Mouse (Mus musculus) intestine, embryonic 14.5 days (tissue): ENCODE data around the gene Carhsp1. TPM values are rescaled to one million over a fixed set of nuclear protein-coding genes. Genes with fewer than 3 reads are reported as not detected.

Source experiments
- ATAC-seq: fragments of 200-750 bp; cut with Nextera tagmentation; replicated peaks from 2 replicates; pipeline ENCODE4 v1.8.0; 2017; ENCODE audit warnings: low read depth, moderate number of reproducible peaks, moderate TSS enrichment, moderate library complexity; ENCODE audit not compliant: low FRiP score, low TSS enrichment
- DNase-seq: peaks from one replicate; pipeline ENCODE4 v3.0.0-alpha.2; 2018; ENCODE audit warnings: low spot score
- H3K27ac ChIP-seq: fragments of 300-500 bp; sonication (generic); 2 replicates; pipeline ENCODE4 v1.5.1; 2014; ENCODE audit warnings: low read depth, mild to moderate bottlenecking, control low read depth
- H3K27me3 ChIP-seq: fragments of 300-500 bp; sonication (generic); replicated peaks from 2 replicates; pipeline ENCODE4 v1.6.1; 2014; ENCODE audit warnings: low read length, control low read depth; ENCODE audit not compliant: control insufficient read depth, insufficient read depth
- H3K36me3 ChIP-seq: fragments of 300-500 bp; sonication (generic); 2 replicates; pipeline ENCODE4 v1.6.1; 2014; ENCODE audit warnings: low read length, control low read depth; ENCODE audit not compliant: control insufficient read depth, insufficient read depth
- H3K4me1 ChIP-seq: fragments of 300-500 bp; sonication (generic); replicated peaks from 2 replicates; pipeline ENCODE4 v1.6.1; 2014; ENCODE audit warnings: low read length, control low read depth, mixed read lengths; ENCODE audit not compliant: control insufficient read depth, insufficient read depth
- H3K4me2 ChIP-seq: fragments of 300-500 bp; sonication (generic); 2 replicates; pipeline ENCODE4 v1.6.1; 2014; ENCODE audit warnings: low read length
- H3K4me3 ChIP-seq: fragments of 300-500 bp; sonication (generic); 2 replicates; pipeline ENCODE4 v1.5.1; 2014; ENCODE audit warnings: low read depth, low read length, control low read depth, mixed read lengths
- H3K9ac ChIP-seq: fragments of 300-500 bp; sonication (generic); 2 replicates; pipeline ENCODE4 v1.6.1; 2014; ENCODE audit warnings: mild to moderate bottlenecking, low read length
- H3K9me3 ChIP-seq: fragments of 300-500 bp; sonication (generic); 2 replicates; pipeline ENCODE4 v1.6.1; 2016; ENCODE audit warnings: low read length, control low read depth; ENCODE audit not compliant: control insufficient read depth
- WGBS: fragments of 180-500 bp; shearing (Covaris S2); extraction: QIAGEN DNeasy Blood & Tissue Kit; methylation state at CpG from one replicate; pipeline ENCODE4 v1.1.7; 2014; 5-methylcytosine and 5-hydroxymethylcytosine counted together
- polyA plus RNA-seq: library from polyadenylated mRNA; unstranded; fragments of >200 nt; fragmentation: Nextera tagmentation; extraction: Ambion mirVana; gene quantifications from 2 replicates; pipeline ENCODE4 v1.2.1, GENCODE M21; 2014

Carhsp1 gene
- polyA plus RNA-seq = 41.5 and 43.4 TPM in 2 replicates

DNA sequence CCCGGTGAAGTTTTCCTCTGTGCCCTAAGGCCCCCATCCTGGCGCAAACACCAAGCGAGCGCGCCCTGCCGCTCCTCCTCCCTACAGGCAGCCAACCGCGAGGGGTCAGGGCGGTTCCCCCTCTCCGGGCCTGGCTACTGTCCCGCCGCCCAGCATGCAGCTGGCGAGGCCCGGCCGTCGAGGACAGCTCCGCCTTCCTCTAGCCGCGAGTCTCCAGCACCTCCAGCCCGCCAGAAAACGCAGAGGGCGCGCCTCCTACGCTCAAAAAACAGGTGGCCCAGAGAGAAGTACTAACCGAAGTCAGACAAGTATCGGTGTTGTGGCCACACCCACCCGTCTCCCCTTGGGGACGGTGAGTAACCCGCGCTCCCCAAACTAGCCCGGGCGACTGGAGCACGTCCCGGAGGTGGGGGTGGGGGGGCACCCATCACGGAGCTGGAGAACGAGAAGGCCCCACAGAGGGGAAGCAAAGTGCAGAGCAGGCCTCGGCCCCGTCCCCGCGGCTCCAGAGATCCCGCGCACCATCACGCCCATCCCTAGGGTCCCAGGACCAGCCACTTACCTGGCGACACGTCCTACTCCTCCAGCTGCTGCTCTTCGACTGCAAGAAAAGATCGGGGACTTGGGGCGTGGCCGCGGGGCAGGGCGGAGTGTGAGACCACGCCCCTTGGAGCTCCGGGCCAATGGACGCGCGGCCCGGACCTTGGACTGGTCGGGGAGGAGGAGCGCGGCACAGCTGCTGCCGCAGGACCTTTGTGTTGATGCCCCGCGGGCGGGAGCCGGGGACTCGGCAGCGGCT lies at the start of gene Carhsp1:
Gene Carhsp1, minus strand, starts transcription at position 605 of the 799 bp plus-strand sequence.
- peak within 1 kb of the TSS; percentile 57 for H3K4me3 ChIP-seq
- WGBS = under 1% methylated on average over 67 of the region's 67 CpGs
- H3K36me3 ChIP-seq = 0 out of 2 replicates have a peak, but pooled peaks cover 4% of the 10 kb centered on the region
- H3K4me1 ChIP-seq = peaks cover 28% of the 10 kb centered on the region
- DNase-seq (peak; percentile 96), ATAC-seq (peak; percentile 90)
- H3K27ac ChIP-seq = peak within 1 kb of the TSS; percentile 82
- H3K4me2 ChIP-seq = peak within 1 kb of the TSS; percentile 58
- no peaks in the 10 kb centered on the region for H3K27me3 ChIP-seq
- peak within 1 kb of the TSS; percentile 61 for H3K9ac ChIP-seq
- no peaks in the 10 kb centered on the region for H3K9me3 ChIP-seq

DNA sequence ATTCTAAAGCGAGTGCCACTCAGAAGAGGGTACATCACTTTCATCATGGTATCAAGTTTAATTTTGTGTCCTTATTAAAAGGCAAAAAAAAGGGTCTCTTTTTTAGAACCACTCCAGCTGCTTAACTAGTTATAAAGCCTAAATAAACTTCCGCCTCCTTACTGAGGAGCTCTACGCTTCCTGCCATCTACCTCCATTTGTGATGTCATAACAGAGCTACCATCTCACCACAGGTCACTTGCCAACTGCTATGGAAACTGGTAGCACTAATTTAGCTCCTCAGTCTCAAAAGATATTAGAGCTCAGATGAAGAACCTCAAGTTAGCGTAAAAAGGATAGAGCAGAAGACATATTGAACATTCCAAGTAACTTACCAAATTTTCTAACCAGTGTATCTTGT lies 48.5 kb upstream of the Carhsp1 start:
- peaks cover 15% of the 10 kb centered on the region; the same call in 1 of the 2 replicates for H3K4me1 ChIP-seq
- 81% methylated on average over 4 of the region's 4 CpGs for WGBS
- no peak overlapping the region for H3K27ac ChIP-seq
- no peak for DNase-seq
- no peaks in the 10 kb centered on the region for H3K27me3 ChIP-seq
- no peak overlapping the region for H3K4me2 ChIP-seq
- H3K4me3 ChIP-seq = no peak overlapping the region
- H3K36me3 ChIP-seq = peaks cover 10% of the 10 kb centered on the region
- no peak overlapping the region for H3K9ac ChIP-seq
- no peaks in the 10 kb centered on the region for H3K9me3 ChIP-seq
- ATAC-seq = no peak

DNA sequence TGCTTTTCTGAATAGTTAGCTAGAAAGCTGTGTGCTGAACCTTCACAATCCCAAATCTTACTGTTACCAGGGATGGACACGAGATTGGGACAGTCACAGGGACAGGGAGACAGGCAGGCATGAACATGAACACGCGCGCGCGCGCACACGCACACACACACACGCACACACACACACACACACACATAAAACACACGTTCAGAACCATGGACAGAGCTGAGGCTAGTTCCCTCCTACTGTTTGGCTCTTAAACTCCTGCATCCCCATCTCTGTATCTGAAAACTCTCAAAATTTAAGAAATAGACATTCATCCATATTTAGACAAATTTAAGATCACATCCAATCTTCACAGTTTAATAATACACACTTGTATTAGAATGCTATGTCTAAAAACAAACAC lies 45.8 kb upstream of the Carhsp1 start:
- no peak overlapping the region for H3K4me3 ChIP-seq
- 88% methylated on average over 10 of the region's 10 CpGs for WGBS
- no peak for DNase-seq

DNA sequence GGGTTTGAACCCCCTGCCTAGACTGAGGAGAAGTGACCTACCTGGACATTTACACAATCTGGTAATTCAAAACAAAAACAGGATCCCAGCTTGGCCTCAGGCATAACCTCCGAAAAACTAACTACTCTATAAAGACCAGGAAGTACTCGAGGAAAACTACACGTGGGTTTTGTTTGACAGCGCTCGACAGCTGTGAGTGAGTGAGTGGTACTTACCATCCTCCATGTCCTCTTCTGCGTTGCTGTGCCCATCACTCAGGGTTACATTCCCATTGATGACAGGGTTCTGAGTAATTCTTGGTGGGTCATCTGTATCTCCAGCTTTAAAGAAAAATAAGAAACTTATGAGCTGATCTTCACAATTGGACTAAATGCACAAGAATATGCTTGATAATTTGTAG lies 44.3 kb upstream of the Carhsp1 start:
- ATAC-seq (no peak), DNase-seq (no peak)
- Histone ChIP-seq H3K36me3 (peaks cover 51% of the 10 kb centered on the region), H3K4me3 (no peak overlapping the region), H3K27ac (no peak overlapping the region), H3K4me2 (no peak overlapping the region), H3K27me3 (no peaks in the 10 kb centered on the region), H3K9ac (no peak overlapping the region), H3K9me3 (no peaks in the 10 kb centered on the region), H3K4me1 (peaks cover 17% of the 10 kb centered on the region; the same call in 1 of the 2 replicates)
- 53% methylated on average over 6 of the region's 6 CpGs for WGBS

More for the DNA sequence above, 45.8 kb upstream of the Carhsp1 start:
- H3K36me3 ChIP-seq = peaks cover 37% of the 10 kb centered on the region
- H3K27ac ChIP-seq = no peak overlapping the region
- H3K27me3 ChIP-seq = no peaks in the 10 kb centered on the region
- H3K9ac ChIP-seq = no peak overlapping the region
- H3K9me3 ChIP-seq = no peaks in the 10 kb centered on the region
- no peak overlapping the region for H3K4me2 ChIP-seq
- H3K4me1 ChIP-seq = peaks cover 17% of the 10 kb centered on the region; the same call in 1 of the 2 replicates
- ATAC-seq = no peak

DNA sequence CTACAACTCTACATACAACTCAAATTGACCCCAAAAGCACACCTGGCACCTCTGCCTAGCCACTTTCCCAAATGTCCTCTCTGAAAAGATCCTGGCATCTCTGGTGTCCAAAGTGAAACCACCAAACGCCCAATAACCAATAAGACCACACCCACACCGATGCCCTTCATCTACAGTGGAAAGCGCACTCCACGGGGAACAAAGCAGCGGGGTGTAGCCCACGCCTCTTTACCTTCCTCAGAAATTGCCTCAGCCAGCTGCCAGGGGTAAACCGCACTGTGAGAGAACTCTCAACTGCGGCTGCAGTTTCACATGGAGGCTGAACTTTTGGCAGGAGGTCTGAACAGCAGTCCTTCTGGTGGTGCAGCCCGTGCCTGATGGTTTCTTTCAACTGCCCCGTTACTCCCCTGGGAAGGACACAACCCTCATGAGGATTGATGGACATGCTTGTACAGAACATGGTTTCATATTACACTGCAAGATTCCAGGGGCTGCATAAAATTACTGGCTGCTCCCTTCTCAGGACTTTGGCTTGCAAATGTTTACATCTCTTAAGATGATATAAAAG lies 43.6 kb upstream of the Carhsp1 start:
- Histone ChIP-seq H3K27me3 (no peaks in the 10 kb centered on the region), H3K4me3 (no peak overlapping the region), H3K9me3 (no peaks in the 10 kb centered on the region), H3K27ac (no peak overlapping the region), H3K4me1 (peaks cover 12% of the 10 kb centered on the region; the same call in 1 of the 2 replicates), H3K4me2 (no peak overlapping the region), H3K9ac (no peak overlapping the region), H3K36me3 (peaks cover 58% of the 10 kb centered on the region)
- ATAC-seq = no peak
- 50% methylated on average over 10 of the region's 10 CpGs for WGBS
- DNase-seq = no peak

DNA sequence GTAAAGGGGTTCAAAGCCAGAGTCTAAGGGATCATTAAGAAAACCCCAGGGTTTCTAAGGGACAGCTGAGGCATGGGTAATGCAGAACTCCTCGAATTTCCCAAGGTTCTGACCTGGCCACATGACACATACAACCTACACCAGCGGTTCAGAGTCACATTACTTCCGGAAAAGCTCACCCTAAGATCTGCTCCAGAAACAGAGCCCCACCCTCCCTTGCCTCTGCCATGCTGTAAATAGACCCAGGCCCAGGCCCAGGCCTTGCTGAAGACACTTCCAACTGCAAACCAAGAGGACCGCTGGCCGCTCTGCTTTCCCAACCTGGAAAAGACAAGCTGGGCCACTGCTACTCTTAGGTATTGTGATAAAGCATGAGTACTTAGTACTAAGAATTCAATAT lies 42.9 kb upstream of the Carhsp1 start:
- no peak overlapping the region for H3K27ac ChIP-seq
- H3K9me3 ChIP-seq = no peaks in the 10 kb centered on the region
- peaks cover 66% of the 10 kb centered on the region for H3K36me3 ChIP-seq
- H3K4me3 ChIP-seq = no peak overlapping the region
- no peak overlapping the region for H3K4me2 ChIP-seq
- ATAC-seq (no peak), DNase-seq (no peak)
- no peaks in the 10 kb centered on the region for H3K27me3 ChIP-seq
- H3K9ac ChIP-seq = no peak overlapping the region
- peaks cover 11% of the 10 kb centered on the region; the same call in 1 of the 2 replicates for H3K4me1 ChIP-seq
- 89% methylated on average over 5 of the region's 5 CpGs for WGBS

DNA sequence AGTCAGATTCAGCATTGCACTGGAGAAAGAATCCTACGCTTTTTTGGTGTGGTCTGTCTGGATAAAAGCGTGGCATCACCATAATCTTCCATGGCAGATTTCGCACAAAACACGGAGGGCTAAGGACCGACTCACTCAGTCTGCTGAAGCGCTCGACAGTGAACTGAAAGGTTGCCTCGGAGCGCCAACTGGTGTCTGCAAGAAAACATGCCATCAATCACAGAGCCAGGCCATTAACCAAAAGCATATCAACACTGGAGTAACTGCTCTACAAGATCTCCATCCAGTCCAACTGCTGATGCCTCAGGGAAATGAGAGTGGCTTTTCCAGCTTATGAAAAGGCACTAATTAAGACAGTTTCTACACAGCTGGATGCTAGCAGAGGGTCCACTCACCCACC lies 40.0 kb upstream of the Carhsp1 start:
- Histone ChIP-seq H3K27ac (no peak overlapping the region), H3K9me3 (no peaks in the 10 kb centered on the region), H3K9ac (no peak overlapping the region), H3K27me3 (no peaks in the 10 kb centered on the region), H3K4me2 (no peak overlapping the region), H3K4me3 (no peak overlapping the region), H3K36me3 (peaks cover 93% of the 10 kb centered on the region), H3K4me1 (peaks cover 11% of the 10 kb centered on the region; the same call in 1 of the 2 replicates)
- 73% methylated on average over 9 of the region's 9 CpGs for WGBS
- DNase-seq (no peak), ATAC-seq (no peak)

DNA sequence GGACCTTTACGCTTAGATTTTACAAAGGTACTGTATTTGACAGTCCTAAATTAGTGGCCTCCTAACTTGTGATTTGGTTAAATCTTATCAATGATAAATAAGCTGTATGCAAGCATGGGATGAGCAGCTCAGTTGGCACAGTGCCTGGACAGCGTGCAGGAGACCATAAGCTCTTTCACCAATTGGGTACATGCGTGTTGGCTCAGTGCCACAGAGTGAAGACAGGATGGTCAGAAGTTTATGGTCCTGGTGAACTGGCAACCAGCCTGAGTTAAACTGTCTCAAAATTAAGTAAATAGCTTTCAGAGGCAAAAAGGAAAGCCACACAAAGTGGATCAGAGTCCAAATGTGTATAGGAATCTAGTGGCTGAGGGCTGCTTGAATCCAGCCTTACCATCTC lies 28.6 kb upstream of the Carhsp1 start:
- ATAC-seq (no peak), DNase-seq (no peak)
- no peak overlapping the region for H3K4me3 ChIP-seq

More for the DNA sequence above, 28.6 kb upstream of the Carhsp1 start:
- Histone ChIP-seq H3K36me3 (peaks cover 100% of the 10 kb centered on the region), H3K27ac (no peak overlapping the region), H3K4me1 (no peaks in the 10 kb centered on the region), H3K9ac (no peak overlapping the region), H3K27me3 (no peaks in the 10 kb centered on the region), H3K4me2 (no peak overlapping the region), H3K9me3 (no peaks in the 10 kb centered on the region)
- WGBS = 84% methylated on average over 3 of the region's 3 CpGs
